Mouse (Mus musculus): ENCODE measurements at regions not wholly inside any gene's neighbourhood (a gene's known extent, or its start where the extent isn't known, plus 50 kb on each side); places are given as distances from the start of the nearest gene placed in this dataset.

DNA sequence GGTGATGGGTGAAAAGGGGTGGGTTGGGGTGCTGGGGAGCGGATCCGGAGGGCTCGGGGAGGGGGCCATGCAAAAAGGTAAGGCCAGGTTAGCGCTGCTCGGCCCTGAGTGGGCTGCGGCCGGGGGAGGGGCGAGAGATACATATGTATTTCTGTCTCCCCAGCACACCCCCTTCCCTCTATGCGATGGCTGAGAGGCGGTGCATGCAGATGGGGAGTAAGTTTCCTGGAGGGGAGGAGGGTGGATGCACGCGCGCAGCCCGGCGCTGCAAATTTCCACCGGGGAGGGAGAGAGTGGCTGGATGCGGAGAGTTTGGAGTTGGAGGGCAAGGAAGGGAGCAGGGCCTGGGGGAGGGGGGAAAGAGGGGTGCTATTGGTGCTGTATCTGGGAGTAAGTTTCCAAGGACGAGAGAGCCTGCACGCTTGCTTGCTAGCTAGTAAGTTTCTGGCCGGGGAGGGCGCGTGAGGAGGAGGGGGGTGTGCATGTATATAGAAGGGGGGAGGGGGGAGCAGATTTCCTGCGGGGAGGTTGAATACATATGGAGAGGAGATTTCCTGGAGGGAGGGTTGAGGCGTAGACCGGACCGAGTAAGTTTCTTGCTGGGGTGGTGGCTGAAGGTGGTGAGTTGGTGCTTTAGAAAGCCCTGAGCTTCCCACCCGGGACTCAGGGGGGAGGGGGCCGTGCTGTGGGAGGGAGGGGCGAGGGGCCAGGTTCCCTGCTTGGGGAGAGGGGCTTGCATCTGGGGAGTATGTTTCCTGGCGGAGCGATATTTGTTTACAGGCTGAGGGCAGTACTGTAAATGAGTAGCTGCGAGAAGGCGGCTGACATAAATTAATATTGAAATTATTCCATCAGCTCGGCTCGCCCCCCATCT is 130.8 kb upstream of the Ubr2 start:
- no peak for DNase-seq (ENCODE audit: low read depth)

- no peak for DNase-seq (ENCODE audit: low read depth)
Observed at GRCm38 (mm10) chr17:47140241-47140968, 130.0 kb upstream of the Ubr2 start.

- no peak for DNase-seq (ENCODE audit: low read depth)
Observed at GRCm38 (mm10) chr17:47139730-47140231, 129.4 kb upstream of the Ubr2 start.

DNA sequence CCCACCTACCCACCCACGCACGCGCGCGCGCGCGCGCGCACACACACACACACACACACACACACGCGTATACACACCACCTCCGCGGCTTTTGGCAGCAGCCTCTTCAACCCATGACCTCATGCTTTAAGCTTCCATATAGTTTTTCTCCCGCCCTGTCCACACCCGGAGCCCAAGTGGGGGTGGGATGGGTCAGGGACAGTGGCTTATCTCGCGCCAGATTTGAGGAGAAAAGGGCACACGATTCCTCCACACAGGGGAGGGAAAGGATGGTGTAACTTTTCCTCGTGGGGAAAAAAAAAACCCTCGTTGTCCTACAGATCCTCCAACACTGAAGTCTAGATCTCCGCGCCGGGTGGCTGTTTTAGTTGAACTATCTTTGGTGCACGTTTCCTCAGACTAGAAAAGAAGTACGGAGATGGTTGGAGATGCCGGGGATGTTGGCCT is 128.8 kb upstream of the Ubr2 start:
- DNase-seq (ENCODE audit: low read depth) = no peak

DNA sequence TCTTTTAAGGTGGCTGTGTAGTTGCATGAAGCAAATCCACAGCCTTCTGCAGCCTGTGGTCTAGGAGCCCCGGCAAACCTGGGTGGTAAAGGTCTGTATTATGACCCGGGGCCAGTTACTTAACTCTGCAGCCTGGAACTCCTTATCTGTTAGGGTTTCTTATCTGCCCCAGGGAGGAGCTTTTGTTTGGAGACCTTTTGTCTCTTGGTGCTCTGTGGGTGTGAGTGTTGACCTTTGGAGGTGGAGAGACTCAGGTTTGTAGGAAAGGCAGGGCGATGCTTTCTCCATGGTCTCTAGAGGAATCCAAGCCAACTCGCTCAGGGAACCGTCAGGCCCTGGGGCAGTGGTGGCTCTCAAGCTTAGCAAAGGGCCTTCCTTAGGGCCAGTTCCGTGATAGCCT is 127.8 kb upstream of the Ubr2 start:
- DNase-seq (ENCODE audit: low read depth) = no peak

DNA sequence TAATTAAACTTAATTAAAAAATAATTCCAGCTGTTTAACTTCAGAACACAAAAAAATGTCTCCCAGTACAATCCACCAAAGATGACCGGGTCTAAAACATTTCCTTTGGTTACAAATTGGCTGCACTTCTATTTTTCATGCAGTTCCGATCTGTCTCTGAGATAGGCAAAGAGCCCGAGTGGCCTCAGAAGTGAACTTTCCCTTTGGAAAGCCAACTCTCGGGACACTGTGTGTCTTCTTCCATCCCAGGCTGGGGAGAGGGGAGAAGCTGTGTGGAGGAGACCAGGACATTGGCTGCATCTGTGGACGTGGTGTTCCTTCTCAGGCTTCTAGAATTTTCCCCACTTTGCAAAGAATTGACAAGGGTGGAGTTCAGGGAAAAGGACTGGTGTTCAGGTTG is 125.0 kb upstream of the Ubr2 start:
- DNase-seq (ENCODE audit: low read depth) = no peak

- DNase-seq (ENCODE audit: low read depth) = no peak
Observed at GRCm38 (mm10) chr17:47133785-47134184, 123.4 kb upstream of the Ubr2 start.

DNA sequence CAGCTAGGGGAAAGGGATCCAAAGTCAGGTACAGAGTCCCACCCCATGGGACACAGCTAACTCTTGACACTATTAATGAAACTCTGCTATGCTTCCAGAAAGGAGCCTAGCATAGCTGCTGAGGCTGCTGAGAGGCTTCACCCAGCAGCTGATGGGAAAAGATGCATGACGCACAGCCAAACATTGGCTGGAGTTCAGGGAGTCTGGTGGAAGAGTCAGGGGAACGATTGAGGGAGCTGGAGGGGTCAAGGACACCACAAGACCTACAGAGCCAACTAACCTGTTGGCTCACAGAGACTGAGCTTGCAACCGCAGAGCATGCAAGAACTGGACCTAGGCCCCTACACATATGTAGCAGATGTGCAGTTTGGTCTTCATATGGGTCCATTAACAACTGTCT is 117.2 kb upstream of the Ubr2 start:
- no peak for DNase-seq (ENCODE audit: low read depth)

- DNase-seq (ENCODE audit: low read depth) = no peak
Observed at GRCm38 (mm10) chr17:47123576-47123975, 113.2 kb upstream of the Ubr2 start.

GRCm38 (mm10) chr17:47122221-47122620 is 111.9 kb upstream of the Ubr2 start:
- DNase-seq (ENCODE audit: low read depth) = no peak

- DNase-seq (ENCODE audit: low read depth) = no peak
Observed at GRCm38 (mm10) chr17:47118010-47118409, 107.7 kb upstream of the Ubr2 start.

- DNase-seq (ENCODE audit: low read depth) = no peak
Observed at GRCm38 (mm10) chr17:47115754-47116153, 105.4 kb upstream of the Ubr2 start.

DNA sequence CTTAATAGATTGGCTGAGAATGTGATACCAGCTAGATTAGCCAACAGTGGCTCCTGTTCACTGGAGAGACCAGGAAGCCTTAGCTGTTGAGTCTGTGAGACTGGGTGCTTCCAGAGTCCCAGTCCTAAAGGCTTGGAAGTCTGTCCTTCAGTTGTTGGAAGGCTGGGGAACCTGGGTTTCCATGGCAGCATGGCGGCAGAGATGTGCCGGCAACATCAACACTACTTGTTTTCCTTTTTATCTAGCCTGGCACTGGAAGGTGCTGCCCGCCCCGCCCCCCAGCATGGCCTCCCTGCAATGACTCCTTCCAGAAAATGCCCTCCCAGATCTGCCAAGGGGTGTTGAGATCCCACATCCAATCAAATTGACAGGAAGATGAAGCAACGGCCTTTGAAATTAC is 104.8 kb upstream of the Ubr2 start:
- no peak for DNase-seq (ENCODE audit: low read depth)

DNA sequence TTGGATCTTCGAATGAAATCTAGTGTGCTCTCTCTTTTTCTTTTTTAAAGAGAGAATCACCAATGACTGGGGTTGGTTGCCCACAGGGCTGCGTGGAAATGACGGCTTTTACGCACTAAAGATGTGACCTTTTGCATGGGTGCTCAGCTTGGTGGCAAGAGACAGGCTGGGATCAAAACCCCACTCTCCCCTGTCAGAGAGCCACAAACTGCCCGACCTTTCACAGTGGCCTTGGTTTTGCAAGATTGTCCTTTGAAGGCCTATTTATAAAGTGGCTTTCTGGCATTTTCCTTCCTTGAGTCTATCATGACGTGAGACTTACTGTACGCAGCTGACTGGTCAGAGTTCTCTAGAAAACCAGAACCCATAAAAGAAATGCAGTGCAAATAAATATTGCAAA is 104.4 kb upstream of the Ubr2 start:
- no peak for DNase-seq (ENCODE audit: low read depth)

GRCm38 (mm10) chr17:47112556-47113225 is 102.3 kb upstream of the Ubr2 start:
- no peak for DNase-seq (ENCODE audit: low read depth)

DNA sequence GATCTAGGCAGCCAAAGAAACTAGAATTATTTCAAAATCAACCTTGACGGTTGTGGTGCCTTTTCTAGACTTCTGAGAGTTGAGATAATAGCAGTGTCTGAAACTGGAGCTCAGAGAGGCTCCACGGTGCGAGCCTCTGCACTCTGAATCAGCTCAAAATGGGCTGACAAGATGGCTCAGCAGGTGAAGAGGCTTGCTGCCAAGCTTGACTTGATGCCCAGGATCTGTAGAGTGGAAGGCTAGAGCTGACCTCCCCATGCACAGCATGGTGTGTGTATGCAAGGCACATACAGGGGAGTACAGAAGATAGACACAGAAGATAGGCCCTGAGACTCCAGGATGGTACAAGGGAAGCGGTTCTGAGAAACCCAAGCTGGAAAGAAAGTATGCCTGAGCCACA is 100.5 kb upstream of the Ubr2 start:
- DNase-seq (ENCODE audit: low read depth) = no peak

- no peak for DNase-seq (ENCODE audit: low read depth)
Observed at GRCm38 (mm10) chr17:47104328-47104727, 94.0 kb upstream of the Ubr2 start.

- DNase-seq (ENCODE audit: low read depth) = no peak
Observed at GRCm38 (mm10) chr17:47095191-47095590, 84.8 kb upstream of the Ubr2 start.

DNA sequence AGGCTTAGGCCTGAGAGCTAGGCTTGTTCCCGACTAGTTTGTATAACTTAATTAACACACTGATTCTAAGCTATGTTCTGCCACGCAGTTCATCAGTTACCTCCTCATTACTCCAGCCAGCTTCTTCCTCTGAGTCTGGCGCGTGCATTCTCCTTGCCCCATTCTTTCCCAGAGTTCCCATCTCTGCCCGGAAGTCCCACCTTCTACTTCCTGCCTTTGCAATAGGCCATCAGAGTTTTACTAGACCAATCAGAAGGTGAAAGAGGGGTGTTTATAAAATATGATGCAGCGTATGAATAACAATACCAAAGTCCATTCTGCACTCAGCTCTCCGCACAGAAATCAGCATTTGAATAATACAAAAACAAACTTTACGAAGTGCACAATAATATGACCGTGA is 81.7 kb upstream of the Ubr2 start:
- no peak for DNase-seq (ENCODE audit: low read depth)

DNA sequence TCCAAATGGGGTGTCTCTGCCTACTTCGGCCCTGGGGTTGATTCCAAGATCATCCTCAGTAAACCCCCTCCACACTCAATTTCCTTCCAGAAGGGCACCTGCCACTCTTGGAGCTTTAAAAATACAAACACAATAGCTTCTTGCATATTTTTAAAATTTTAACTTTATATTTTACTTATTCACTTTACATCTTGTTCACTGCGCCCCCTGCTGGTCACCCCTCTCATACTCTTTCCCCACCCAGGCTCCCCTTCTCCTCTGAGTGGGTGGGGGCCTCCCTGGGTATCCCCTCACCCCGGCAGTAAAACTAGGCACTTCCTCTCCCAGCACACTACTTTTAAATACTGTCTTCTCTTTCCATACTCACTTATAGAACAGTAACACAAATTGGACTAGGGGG is 79.4 kb upstream of the Ubr2 start:
- no peak for DNase-seq (ENCODE audit: low read depth)

DNA sequence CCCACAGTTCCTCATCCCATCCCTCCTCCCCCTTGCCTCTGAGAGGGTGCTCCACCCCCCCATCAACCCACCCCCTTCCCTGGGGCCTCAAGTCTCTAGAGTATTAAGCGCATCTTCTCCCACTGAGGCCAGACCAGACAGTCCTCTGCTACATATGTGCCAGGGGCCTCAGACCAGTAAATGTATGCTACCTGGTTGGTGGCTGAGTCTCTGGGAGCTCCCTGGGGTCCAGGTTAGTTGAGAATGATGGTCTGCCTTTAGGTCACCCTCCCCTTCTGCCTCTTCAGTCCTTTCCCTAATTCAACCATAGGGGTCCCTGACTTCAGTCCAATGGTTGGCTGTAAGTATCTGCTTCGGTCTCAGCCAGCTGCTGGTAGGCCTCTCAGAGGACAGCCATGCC is 58.9 kb upstream of the Ubr2 start:
- no peak for DNase-seq (ENCODE audit: low read depth)

DNA sequence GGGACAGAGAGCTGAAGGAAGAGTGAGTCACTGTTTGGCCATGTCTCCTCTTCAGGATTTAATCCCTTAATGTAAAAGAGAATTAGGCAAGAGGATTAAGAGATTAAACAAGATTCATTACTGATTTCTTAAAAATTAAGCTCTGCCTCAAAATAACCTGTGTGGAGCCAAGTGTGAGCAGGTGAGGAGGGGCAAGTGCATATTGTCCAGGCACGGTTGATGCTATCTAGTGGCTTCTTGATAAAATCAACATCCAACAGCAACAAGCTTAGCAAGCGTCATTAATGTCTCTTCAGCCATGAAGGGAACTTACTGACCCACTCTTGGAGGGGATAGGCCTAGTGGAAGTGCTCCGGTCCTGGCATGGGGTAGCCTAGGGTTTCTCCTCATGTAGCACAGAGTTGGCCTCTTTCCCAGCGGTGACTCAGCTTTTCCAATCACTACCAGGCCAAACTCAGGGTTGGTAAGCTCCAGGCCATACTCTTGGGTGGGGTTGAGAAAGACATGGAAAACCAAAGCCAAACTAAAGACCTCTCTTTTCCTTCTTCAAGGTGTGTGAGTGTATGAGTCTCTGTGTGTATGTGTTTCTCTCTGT is 55.0 kb upstream of the Ubr2 start:
- DNase-seq (ENCODE audit: low read depth) = no peak

Data from c-Kit-positive CD71-positive TER-119-negative erythroid progenitor cells, embryonic 14.5 days (primary cell).